Mouse (Mus musculus): ENCODE measurements around the gene 2900026A02Rik. TPM values are rescaled to one million over a fixed set of nuclear protein-coding genes. Genes with fewer than 3 reads are reported as not detected.

2900026A02Rik gene
- polyA plus RNA-seq, 1 experiment: 5.9 TPM

DNA sequence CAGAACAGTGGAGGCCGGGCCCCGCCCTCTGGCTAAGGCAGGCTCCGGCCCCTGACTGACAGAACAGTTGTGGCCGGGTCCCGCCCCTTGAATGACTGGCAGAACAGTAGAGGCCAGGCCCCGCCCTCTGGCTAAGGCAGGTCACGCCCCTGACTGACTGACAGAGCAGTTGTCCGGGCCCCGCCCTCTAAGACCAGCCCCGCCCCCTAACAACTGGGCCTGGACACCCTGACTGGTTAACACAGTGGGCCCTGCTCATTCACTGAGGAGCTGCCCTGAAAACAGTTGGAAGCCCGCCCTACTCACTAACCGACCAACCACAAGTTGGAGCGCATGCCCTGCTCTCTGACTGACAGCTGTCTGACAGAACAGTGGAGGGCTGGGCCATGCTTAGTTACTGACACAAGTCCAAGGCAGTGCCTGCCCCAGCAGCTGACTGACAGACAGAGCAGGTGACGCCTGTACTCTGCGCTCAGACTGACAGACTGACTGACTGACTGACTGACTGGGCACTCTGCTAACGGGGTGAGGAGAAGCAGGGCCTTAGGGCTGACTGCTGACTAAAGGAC lies 56.1 kb downstream of the 2900026A02Rik start:
- Histone ChIP-seq H3K27ac (ENCODE audit: insufficient read depth, low read depth, low read length) (peak overlapping the region; percentile 57), H3K4me3 (ENCODE audit: insufficient read depth, low read length) (peak overlapping the region; percentile 3; the same call in 1 of the 2 replicates), H3K4me1 (ENCODE audit: control insufficient read depth, insufficient read depth, low read length) (peaks cover 22% of the 10 kb centered on the region)
- TF ChIP-seq CTCF (IDR thresholded peaks at IDR 0.05; ENCODE audit: low read depth, low read length) (no peak), POLR2A (IDR thresholded peaks at IDR 0.05; ENCODE audit: borderline replicate concordance, low read depth, low read length) (no peak)

DNA sequence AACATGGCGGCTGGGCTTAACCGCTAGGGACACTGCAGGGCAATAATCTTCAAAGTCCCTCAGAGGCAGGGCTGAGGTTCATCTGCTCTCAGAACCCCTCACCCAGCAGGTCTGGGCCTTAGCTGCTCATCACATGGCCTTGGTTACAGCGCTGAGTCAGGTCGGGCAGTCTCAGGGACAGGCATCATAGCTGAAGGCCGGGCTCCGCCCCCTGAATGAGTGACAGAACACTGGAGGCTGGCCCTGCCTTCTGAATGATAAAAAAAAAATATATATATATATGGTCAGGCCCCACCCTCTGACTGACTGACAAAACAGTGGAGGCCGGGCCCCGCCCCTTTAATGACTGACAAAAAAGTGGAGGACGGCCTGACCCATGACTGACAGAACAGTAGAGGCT lies 56.6 kb downstream of the 2900026A02Rik start:
- no peak overlapping the region for H3K4me3 ChIP-seq (ENCODE audit: insufficient read depth, low read length)
- peak overlapping the region; percentile 58 for H3K27ac ChIP-seq (ENCODE audit: insufficient read depth, low read depth, low read length)
- TF ChIP-seq CTCF (IDR thresholded peaks at IDR 0.05; ENCODE audit: low read depth, low read length) (no peak), POLR2A (IDR thresholded peaks at IDR 0.05; ENCODE audit: borderline replicate concordance, low read depth, low read length) (no peak)
- peaks cover 22% of the 10 kb centered on the region for H3K4me1 ChIP-seq (ENCODE audit: control insufficient read depth, insufficient read depth, low read length)

DNA sequence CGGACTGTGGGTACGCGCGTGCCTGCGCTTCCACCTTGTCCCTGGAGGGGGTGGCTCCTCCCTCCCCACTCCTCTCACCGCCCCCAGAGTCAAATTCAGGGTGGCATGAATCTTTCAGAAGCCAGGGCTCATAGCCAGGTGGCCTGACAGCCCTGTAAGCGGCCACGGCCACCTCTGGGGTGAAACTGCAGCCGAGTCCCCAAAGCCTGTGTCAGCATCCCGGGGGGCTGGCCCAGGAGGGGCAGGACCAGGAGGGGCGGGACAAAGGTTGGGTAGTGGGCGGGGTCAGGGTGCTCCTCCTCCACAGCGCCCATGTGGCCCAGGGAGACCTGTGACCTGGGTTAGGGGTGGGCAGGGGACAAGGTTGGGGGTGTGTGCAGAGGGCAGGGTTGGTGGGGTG lies 57.9 kb downstream of the 2900026A02Rik start:
- TF ChIP-seq CTCF (IDR thresholded peaks at IDR 0.05; ENCODE audit: low read depth, low read length) (no peak), POLR2A (IDR thresholded peaks at IDR 0.05; ENCODE audit: borderline replicate concordance, low read depth, low read length) (no peak)
- Histone ChIP-seq H3K4me1 (ENCODE audit: control insufficient read depth, insufficient read depth, low read length) (peaks cover 32% of the 10 kb centered on the region), H3K4me3 (ENCODE audit: insufficient read depth, low read length) (no peak overlapping the region), H3K27ac (ENCODE audit: insufficient read depth, low read depth, low read length) (no peak overlapping the region)

DNA sequence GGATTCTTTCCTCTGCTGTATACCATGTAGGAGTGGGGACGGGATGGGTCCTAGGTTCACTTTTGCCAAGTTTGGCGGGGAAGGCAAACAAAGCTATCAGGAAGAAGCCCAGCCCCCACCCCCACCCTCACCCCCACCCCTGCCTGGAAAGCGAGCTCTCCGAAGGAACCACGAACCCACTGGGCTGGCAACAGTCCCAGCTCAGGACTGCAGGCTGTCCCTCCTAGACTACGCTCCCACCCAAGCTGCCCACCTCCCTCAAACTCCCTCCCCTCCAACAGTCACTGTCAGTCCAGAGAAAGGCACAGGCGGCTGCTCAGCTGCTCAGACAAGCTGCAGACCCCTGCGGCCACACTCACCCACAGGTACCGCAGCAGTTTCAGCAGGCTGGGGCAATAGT lies 58.3 kb downstream of the 2900026A02Rik start:
- TF ChIP-seq CTCF (IDR thresholded peaks at IDR 0.05; ENCODE audit: low read depth, low read length) (no peak), POLR2A (IDR thresholded peaks at IDR 0.05; ENCODE audit: borderline replicate concordance, low read depth, low read length) (no peak)
- H3K4me3 ChIP-seq (ENCODE audit: insufficient read depth, low read length): no peak overlapping the region
- peaks cover 36% of the 10 kb centered on the region for H3K4me1 ChIP-seq (ENCODE audit: control insufficient read depth, insufficient read depth, low read length)
- H3K27ac ChIP-seq (ENCODE audit: insufficient read depth, low read depth, low read length): no peak overlapping the region

DNA sequence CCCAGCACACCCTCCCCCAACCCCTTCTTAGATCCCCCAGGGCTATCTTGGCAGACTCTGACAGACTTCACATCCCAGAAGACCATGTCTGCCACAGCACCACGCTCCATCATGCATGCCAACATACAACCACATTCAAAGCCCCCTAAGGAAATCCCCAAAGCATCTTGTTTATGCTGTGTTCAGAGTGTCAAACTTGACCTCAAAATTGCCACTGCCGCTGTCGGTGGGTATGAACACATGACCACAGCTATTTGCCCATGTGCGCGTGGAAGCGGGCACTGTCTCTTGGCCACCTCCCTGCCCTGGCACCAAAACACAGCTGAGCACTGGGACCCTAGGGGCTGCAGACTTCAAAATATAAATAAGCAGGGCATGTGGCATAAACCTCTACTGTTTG lies 59.5 kb downstream of the 2900026A02Rik start:
- Histone ChIP-seq H3K4me3 (ENCODE audit: insufficient read depth, low read length) (no peak overlapping the region), H3K27ac (ENCODE audit: insufficient read depth, low read depth, low read length) (no peak overlapping the region), H3K4me1 (ENCODE audit: control insufficient read depth, insufficient read depth, low read length) (peaks cover 44% of the 10 kb centered on the region)
- TF ChIP-seq CTCF (IDR thresholded peaks at IDR 0.05; ENCODE audit: low read depth, low read length) (no peak), POLR2A (IDR thresholded peaks at IDR 0.05; ENCODE audit: borderline replicate concordance, low read depth, low read length) (no peak)

DNA sequence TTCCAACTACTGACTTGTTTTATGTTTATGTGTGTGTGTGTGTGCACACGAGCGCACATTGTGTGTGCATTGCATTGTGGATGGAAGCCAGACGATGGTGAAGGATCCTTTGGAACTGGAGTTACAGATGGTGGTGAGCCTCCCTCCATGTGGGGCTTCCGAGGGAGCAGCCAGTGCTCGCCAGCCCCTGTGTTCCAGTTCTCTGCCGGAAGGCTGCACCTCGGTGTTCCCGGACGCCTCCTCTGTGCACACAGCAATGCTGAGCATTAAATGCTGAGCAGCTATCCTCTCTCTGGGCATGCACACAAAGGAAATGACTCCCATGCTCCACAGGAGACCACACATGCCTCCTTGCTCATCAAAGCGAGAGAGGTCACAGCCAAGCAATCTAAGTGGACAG lies 60.7 kb downstream of the 2900026A02Rik start:
- TF ChIP-seq POLR2A (IDR thresholded peaks at IDR 0.05; ENCODE audit: borderline replicate concordance, low read depth, low read length) (no peak), CTCF (IDR thresholded peaks at IDR 0.05; ENCODE audit: low read depth, low read length) (no peak)
- Histone ChIP-seq H3K4me3 (ENCODE audit: insufficient read depth, low read length) (no peak overlapping the region), H3K4me1 (ENCODE audit: control insufficient read depth, insufficient read depth, low read length) (peaks cover 37% of the 10 kb centered on the region), H3K27ac (ENCODE audit: insufficient read depth, low read depth, low read length) (no peak overlapping the region)

DNA sequence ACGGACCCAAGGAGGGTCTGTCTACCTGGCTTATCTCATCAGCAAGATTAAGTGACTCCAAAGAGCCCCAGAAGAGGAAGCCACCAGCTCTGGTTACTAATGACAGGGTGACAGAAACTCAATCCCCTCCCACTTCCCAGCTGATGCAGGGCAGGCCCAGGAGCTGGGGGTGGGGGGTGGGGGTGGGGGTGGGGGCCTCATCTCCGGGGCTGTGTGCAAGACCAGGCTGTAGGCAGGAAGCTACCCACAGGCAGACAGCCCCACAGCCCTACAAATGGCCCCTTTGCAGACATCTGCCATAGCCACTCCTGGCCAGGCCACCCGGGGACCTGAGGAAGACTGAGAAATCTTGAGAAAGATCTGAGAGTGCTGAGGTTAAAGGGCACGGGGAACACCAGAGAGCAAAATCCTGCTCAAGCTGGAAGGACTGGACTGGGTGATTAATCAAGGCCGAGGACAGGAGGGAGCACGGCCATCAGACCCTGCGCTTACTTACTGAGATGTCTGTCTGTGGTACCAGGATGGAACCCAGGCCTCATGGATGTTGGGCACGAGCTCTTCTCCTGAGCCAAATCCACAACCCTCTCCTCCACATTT lies 62.2 kb downstream of the 2900026A02Rik start:
- peaks cover 30% of the 10 kb centered on the region for H3K4me1 ChIP-seq (ENCODE audit: control insufficient read depth, insufficient read depth, low read length)
- H3K27ac ChIP-seq (ENCODE audit: insufficient read depth, low read depth, low read length): peak overlapping the region; percentile 57
- no peak for TF ChIP-seq POLR2A (IDR thresholded peaks at IDR 0.05; ENCODE audit: borderline replicate concordance, low read depth, low read length)
- TF ChIP-seq CTCF (IDR thresholded peaks at IDR 0.05; ENCODE audit: low read depth, low read length): no peak
- no peak overlapping the region for H3K4me3 ChIP-seq (ENCODE audit: insufficient read depth, low read length)

DNA sequence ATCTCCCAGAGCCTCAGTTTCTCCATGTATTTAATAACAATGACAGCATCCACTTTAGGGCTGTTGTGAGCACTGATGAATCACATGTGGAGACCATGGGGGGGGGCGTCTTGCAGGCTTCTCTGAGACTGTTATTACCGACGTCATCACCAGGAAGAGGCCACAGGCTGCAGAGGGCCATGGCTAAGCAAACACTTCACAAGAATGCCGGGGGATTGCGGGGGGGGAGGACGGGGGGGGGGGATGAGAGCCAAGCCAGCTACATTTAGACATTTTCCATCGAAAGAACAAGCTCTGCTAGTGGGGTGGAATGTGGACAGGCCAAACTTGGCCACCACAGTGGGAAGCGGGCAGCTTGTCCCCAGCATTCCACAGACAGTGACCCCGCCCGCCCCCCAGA lies 63.4 kb downstream of the 2900026A02Rik start:
- peaks cover 27% of the 10 kb centered on the region for H3K4me1 ChIP-seq (ENCODE audit: control insufficient read depth, insufficient read depth, low read length)
- TF ChIP-seq CTCF (IDR thresholded peaks at IDR 0.05; ENCODE audit: low read depth, low read length): no peak
- no peak for TF ChIP-seq POLR2A (IDR thresholded peaks at IDR 0.05; ENCODE audit: borderline replicate concordance, low read depth, low read length)
- H3K4me3 ChIP-seq (ENCODE audit: insufficient read depth, low read length): no peak overlapping the region
- peak overlapping the region; percentile 61 for H3K27ac ChIP-seq (ENCODE audit: insufficient read depth, low read depth, low read length)

DNA sequence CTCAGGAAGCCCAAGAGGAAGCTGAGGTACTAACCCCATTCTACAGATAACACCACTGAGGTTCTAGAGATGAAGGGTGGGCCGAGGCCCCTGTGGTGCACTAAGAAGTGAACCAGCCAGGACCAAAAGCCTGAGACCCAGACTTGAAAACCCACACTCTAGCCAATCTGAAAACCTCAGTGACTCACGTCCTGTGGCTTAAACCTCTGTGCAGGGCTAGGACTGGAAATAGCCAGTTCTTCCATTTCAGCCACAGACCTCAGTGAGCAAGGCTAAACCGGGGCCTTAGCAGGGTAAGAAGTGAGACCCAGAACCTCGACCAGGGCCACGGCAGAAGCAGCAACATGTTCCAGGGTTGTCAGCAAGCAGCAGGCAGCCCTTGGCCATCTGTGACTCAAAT lies 64.0 kb downstream of the 2900026A02Rik start:
- H3K4me1 ChIP-seq (ENCODE audit: control insufficient read depth, insufficient read depth, low read length): peaks cover 27% of the 10 kb centered on the region
- peak overlapping the region; percentile 61 for H3K27ac ChIP-seq (ENCODE audit: insufficient read depth, low read depth, low read length)
- H3K4me3 ChIP-seq (ENCODE audit: insufficient read depth, low read length): no peak overlapping the region
- TF ChIP-seq POLR2A (IDR thresholded peaks at IDR 0.05; ENCODE audit: borderline replicate concordance, low read depth, low read length) (no peak), CTCF (IDR thresholded peaks at IDR 0.05; ENCODE audit: low read depth, low read length) (no peak)

DNA sequence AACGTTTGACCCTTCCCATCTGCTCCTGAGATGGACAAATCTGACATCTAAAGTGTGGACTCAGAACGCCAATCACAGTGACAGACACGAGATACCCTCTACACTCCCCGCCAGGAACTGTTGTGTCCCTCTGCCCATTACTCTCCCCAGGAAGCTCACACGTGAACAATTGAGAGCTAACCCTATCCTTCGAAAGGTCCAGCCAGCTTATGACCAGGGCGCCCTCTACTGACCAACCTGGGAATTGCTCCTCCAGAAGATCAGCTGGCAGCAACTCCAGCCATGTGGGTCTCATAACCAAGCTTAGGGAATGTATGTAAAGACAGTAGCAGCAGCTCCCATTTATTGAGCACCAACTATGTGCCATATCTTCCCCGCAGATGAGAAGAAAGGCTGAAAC lies 65.9 kb downstream of the 2900026A02Rik start:
- TF ChIP-seq POLR2A (IDR thresholded peaks at IDR 0.05; ENCODE audit: borderline replicate concordance, low read depth, low read length) (no peak), CTCF (IDR thresholded peaks at IDR 0.05; ENCODE audit: low read depth, low read length) (peak; percentile 97)
- Histone ChIP-seq H3K4me3 (ENCODE audit: insufficient read depth, low read length) (no peak overlapping the region), H3K27ac (ENCODE audit: insufficient read depth, low read depth, low read length) (no peak overlapping the region), H3K4me1 (ENCODE audit: control insufficient read depth, insufficient read depth, low read length) (peaks cover 39% of the 10 kb centered on the region)

Data from bone marrow macrophage, adult 2 months (primary cell).